Mouse (Mus musculus) midbrain, embryonic 16.5 days (tissue): ENCODE results near the gene Eif4a2. TPM values are rescaled to one million over a fixed set of nuclear protein-coding genes. Genes with fewer than 3 reads are reported as not detected.

ENCODE experiments used
- ATAC-seq: fragments of 200-750 bp; cut with Nextera tagmentation; 2 replicates; pipeline ENCODE4 v1.8.0; 2017; ENCODE audit warnings: moderate TSS enrichment
- H3K27ac ChIP-seq: fragments of 300-500 bp; sonication (generic); 2 replicates; pipeline ENCODE4 v1.5.1; 2014; ENCODE audit warnings: mild to moderate bottlenecking, low read length, mixed read lengths
- H3K27me3 ChIP-seq: fragments of 300-500 bp; sonication (generic); 2 replicates; pipeline ENCODE4 v1.6.1; 2014; ENCODE audit warnings: low read depth, low read length, mixed read lengths; ENCODE audit not compliant: control insufficient read depth, insufficient read depth
- H3K36me3 ChIP-seq: fragments of 300-500 bp; sonication (generic); 2 replicates; pipeline ENCODE4 v1.6.1; 2014; ENCODE audit warnings: mild to moderate bottlenecking, low read length, moderate library complexity, mixed read lengths; ENCODE audit not compliant: control insufficient read depth, insufficient read depth
- H3K4me1 ChIP-seq: fragments of 300-500 bp; sonication (generic); 2 replicates; pipeline ENCODE4 v1.6.1; 2014; ENCODE audit warnings: mild to moderate bottlenecking, low read length, mixed read lengths; ENCODE audit not compliant: control insufficient read depth, insufficient read depth
- H3K4me2 ChIP-seq: fragments of 300-500 bp; sonication (generic); 2 replicates; pipeline ENCODE4 v1.6.1; 2014; ENCODE audit warnings: mild to moderate bottlenecking, low read length, mixed read lengths
- H3K4me3 ChIP-seq: fragments of 300-500 bp; sonication (generic); 2 replicates; pipeline ENCODE4 v1.5.1; 2014; ENCODE audit warnings: low read depth, mild to moderate bottlenecking, low read length, moderate library complexity, mixed read lengths
- H3K9ac ChIP-seq: fragments of 300-500 bp; sonication (generic); 2 replicates; pipeline ENCODE4 v1.6.1; 2014; ENCODE audit warnings: low read depth, low read length, mixed read lengths
- H3K9me3 ChIP-seq: fragments of 300-500 bp; sonication (generic); replicated peaks from 2 replicates; pipeline ENCODE4 v1.6.1; 2014; ENCODE audit warnings: mild to moderate bottlenecking, low read length, mixed read lengths; ENCODE audit not compliant: control insufficient read depth, poor library complexity, severe bottlenecking
- WGBS: fragments of 180-500 bp; shearing (Covaris S2); extraction: QIAGEN DNeasy Blood & Tissue Kit; methylation state at CpG from one replicate; pipeline ENCODE4 v1.1.7; 2014; 5-methylcytosine and 5-hydroxymethylcytosine counted together
- polyA plus RNA-seq: library from polyadenylated mRNA; unstranded; fragments of >200 nt; fragmentation: Nextera tagmentation; extraction: Ambion mirVana; gene quantifications from 2 replicates; pipeline ENCODE4 v1.2.1, GENCODE M21; 2015

Gene Eif4a2
- polyA plus RNA-seq, 1 experiment from 2014 or later, result 364 TPM

DNA sequence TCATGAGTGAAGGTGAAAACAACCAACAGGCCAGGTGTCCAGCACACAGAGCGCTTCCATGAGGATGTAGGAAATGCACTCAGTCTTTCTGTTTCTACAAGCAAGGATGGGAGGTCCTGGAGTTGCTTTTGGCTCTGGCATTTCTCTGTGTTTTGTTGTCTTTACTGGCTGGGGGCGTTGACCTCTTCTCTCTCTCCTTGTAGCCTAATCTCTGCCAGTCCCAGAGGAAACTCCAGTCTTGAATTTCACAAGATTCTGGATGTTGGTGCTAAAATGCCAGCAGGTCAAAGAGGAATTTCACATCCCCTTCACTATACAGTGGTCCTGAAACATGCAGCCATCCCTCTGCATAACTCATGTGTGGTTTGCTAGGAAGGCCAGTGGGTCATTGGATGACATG, 41.7 kb downstream of the Eif4a2 start:
- no peaks in the 10 kb centered on the region for H3K9me3 ChIP-seq
- H3K4me1 ChIP-seq, result no peaks in the 10 kb centered on the region
- H3K27ac ChIP-seq, result no peak overlapping the region
- H3K9ac ChIP-seq, result no peak overlapping the region
- H3K4me3 ChIP-seq, result no peak overlapping the region
- 77% methylated on average over 2 of the region's 2 CpGs for WGBS
- no peak for ATAC-seq
- no peaks in the 10 kb centered on the region for H3K27me3 ChIP-seq
- no peak overlapping the region for H3K4me2 ChIP-seq
- no peaks in the 10 kb centered on the region for H3K36me3 ChIP-seq

DNA sequence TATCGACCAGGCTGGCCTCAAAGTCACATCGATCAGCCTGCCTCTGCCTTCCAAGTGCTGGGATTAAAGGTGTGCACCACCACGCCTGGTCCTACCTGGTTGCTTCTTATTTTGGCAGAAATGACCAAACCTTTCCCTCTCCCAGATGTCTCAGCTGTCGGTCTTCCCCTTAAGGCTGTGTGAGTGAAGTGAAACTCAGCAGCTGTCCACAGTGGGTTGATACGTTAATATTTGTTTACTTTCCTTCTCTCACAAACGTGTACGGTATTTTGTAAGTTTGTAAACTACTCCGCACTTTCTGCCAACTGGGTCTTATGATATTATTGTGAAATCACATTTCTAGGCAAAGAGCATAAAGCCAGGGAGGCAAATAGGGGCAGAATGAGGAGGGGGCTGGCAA, 42.2 kb downstream of the Eif4a2 start:
- Histone ChIP-seq H3K9me3 (no peaks in the 10 kb centered on the region), H3K4me2 (no peak overlapping the region), H3K4me1 (no peaks in the 10 kb centered on the region), H3K4me3 (no peak overlapping the region), H3K27ac (no peak overlapping the region), H3K27me3 (no peaks in the 10 kb centered on the region), H3K36me3 (no peaks in the 10 kb centered on the region), H3K9ac (no peak overlapping the region)
- 92% methylated on average over 8 of the region's 8 CpGs for WGBS
- ATAC-seq, result no peak

DNA sequence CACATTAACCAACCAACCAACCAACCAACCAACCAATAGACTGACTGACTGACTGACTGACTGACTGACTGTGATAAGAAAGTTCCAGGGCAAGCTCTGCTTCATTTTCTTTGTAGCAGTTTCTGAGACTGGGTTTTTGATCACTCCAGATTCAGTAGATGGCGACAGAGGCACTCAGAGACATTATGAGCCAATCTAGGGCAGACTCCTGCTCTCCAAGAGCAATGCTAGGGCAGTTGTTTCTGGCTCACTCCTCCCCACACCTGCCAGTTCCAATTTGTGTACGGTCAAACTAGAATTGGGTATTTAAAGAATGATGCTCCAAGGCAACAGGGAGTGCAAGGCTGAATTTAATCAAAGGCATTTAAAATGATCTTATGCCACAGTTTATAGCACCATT, 44.2 kb downstream of the Eif4a2 start:
- Histone ChIP-seq H3K4me1 (no peaks in the 10 kb centered on the region), H3K9ac (no peak overlapping the region), H3K36me3 (no peaks in the 10 kb centered on the region), H3K27ac (no peak overlapping the region), H3K4me2 (no peak overlapping the region), H3K27me3 (no peaks in the 10 kb centered on the region), H3K9me3 (no peaks in the 10 kb centered on the region), H3K4me3 (no peak overlapping the region)
- WGBS, result 19% methylated on average over 2 of the region's 2 CpGs
- ATAC-seq, result peak; percentile 56; the same call in 1 of the 2 replicates

DNA sequence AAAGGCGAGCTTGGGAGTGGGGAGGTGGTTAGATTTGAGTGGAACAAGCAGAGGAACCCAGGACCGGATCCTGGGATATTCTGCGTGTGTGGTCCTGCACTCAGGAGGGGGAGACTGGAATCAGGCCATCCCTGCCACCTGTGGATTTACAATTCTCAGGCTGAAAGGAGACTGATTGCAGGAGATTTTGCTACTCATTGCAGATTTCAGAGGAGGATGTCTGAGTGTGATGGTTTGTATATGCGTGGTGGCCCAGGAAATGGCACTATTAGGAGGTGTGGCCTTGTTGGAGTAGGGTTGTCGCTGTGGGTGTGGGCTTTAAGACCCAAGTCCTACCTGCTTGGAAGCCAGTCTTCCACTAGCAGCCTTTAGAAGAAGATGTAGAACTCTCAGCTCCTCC, 47.0 kb downstream of the Eif4a2 start:
- Histone ChIP-seq H3K9me3 (no peaks in the 10 kb centered on the region), H3K27me3 (no peaks in the 10 kb centered on the region), H3K4me1 (no peaks in the 10 kb centered on the region), H3K4me3 (no peak overlapping the region), H3K4me2 (no peak overlapping the region), H3K9ac (no peak overlapping the region), H3K36me3 (no peaks in the 10 kb centered on the region), H3K27ac (no peak overlapping the region)
- 88% methylated on average over 5 of the region's 5 CpGs for WGBS
- no peak for ATAC-seq

DNA sequence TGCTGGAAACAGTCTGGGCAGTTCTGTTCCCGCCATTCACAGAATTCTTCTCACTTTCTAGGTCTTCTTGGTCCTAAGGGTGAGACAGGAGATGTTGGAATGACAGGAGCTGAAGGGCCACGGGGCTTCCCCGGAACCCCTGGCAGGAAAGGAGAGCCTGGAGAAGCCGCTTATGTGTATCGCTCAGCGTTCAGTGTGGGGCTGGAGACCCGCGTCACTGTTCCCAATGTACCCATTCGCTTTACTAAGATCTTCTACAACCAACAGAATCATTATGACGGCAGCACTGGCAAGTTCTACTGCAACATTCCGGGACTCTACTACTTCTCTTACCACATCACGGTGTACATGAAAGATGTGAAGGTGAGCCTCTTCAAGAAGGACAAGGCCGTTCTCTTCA, 49.8 kb downstream of the Eif4a2 start:
- WGBS, result 93% methylated on average over 13 of the region's 13 CpGs

DNA sequence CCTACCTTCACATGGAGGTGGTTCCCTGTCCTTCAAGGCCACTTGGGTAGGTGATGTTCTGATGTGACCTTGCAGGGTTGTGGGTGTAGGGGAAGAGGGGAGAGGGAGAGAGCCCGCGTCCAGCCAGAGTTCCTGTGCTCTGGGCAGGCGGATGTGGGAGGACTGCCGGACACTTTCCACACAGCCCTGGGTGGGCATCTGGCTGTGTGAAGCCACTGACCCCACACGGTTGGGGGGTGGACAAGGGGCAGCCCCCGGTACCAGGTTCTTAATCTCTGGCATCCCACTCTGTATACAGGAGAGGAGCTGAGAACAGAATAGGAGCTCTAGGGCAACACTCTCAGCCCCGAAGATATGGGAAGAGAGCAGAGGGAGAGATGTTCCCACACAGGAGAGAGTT, 51.0 kb downstream of the Eif4a2 start:
- no peak overlapping the region for H3K4me2 ChIP-seq
- H3K4me3 ChIP-seq, result no peak overlapping the region
- no peak for ATAC-seq
- H3K36me3 ChIP-seq, result no peaks in the 10 kb centered on the region
- 88% methylated on average over 7 of the region's 7 CpGs for WGBS
- H3K9ac ChIP-seq, result no peak overlapping the region
- H3K27me3 ChIP-seq, result no peaks in the 10 kb centered on the region
- H3K27ac ChIP-seq, result no peak overlapping the region
- H3K4me1 ChIP-seq, result no peaks in the 10 kb centered on the region
- no peaks in the 10 kb centered on the region for H3K9me3 ChIP-seq

More for the DNA sequence above, 49.8 kb downstream of the Eif4a2 start:
- Histone ChIP-seq H3K27ac (no peak overlapping the region), H3K4me2 (no peak overlapping the region), H3K9ac (no peak overlapping the region), H3K36me3 (no peaks in the 10 kb centered on the region), H3K4me1 (no peaks in the 10 kb centered on the region), H3K4me3 (no peak overlapping the region), H3K9me3 (no peaks in the 10 kb centered on the region), H3K27me3 (no peaks in the 10 kb centered on the region)
- no peak for ATAC-seq

DNA sequence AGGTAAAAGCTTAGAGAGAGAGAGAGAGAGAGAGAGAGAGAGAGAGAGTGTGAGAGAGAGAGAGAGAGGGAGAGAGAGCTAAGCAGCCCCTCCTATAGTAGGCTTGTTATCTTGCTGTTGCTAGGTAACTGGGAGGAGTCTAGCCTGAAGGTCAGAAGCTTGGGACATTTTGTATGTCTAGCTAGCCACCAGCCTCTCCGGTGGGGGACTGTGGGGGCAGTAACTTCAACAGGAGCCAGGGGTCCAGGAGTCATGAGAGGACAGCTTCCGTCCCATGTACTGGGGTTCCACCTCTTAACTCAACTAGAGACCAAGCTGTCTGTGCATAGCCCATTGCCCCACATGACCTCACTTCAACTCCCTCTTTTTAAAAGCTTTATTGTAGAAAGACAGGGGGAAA, 51.7 kb downstream of the Eif4a2 start:
- Histone ChIP-seq H3K27ac (no peak overlapping the region), H3K4me2 (no peak overlapping the region), H3K36me3 (no peaks in the 10 kb centered on the region), H3K27me3 (no peaks in the 10 kb centered on the region), H3K4me1 (no peaks in the 10 kb centered on the region), H3K9ac (no peak overlapping the region), H3K9me3 (no peaks in the 10 kb centered on the region), H3K4me3 (no peak overlapping the region)
- WGBS, result 78% methylated on average over 2 of the region's 2 CpGs
- no peak for ATAC-seq

DNA sequence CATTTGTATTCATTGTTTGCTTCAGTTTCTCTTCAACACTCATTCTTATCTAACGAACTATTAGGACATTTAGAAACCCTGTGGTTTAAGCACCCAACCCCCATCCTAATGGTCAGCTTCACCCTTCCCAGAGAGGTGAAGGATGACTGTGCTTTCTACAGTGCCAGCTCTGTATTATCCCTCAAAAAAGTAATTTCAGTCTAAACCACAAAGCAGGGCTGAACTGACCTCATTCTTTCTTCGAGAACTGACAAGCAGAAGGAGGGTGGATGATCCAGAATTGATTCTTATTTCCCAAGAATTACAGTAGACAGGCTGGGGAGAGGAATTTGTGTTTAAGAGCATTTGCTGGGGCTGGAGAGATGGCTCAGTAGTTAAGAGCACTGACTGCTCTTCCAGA, 52.5 kb downstream of the Eif4a2 start:
- Histone ChIP-seq H3K4me2 (no peak overlapping the region), H3K27me3 (no peaks in the 10 kb centered on the region), H3K36me3 (no peaks in the 10 kb centered on the region), H3K9me3 (no peaks in the 10 kb centered on the region), H3K4me1 (no peaks in the 10 kb centered on the region), H3K4me3 (no peak overlapping the region), H3K27ac (no peak overlapping the region), H3K9ac (no peak overlapping the region)
- no peak for ATAC-seq
- 69% methylated on average over 2 of the region's 2 CpGs for WGBS

DNA sequence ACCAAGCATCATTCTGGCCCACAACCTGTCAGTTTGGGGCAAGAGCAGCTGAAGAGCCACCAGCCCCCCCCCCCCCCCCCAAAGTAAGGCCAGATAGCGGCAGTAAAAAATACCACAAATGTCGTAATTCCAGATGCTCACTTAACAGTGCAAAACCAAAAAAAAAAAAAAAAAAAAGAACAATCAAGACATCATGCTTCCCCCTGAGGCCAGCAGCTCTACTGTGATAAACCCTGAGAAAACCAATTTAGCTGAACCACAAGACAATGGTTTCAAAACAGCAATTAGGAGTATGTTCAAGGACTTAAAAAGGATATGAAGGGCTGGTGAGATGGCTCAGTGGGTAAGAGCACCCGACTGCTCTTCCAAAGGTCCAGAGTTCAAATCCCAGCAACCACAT, 54.9 kb downstream of the Eif4a2 start:
- H3K4me3 ChIP-seq, result no peak overlapping the region
- no peaks in the 10 kb centered on the region for H3K4me1 ChIP-seq
- ATAC-seq, result no peak
- no peak overlapping the region for H3K27ac ChIP-seq
- no peaks in the 10 kb centered on the region for H3K36me3 ChIP-seq
- H3K27me3 ChIP-seq, result no peaks in the 10 kb centered on the region
- no peak overlapping the region for H3K4me2 ChIP-seq
- WGBS, result 94% methylated on average over 3 of the region's 3 CpGs
- no peaks in the 10 kb centered on the region for H3K9me3 ChIP-seq
- no peak overlapping the region for H3K9ac ChIP-seq
